Mouse (Mus musculus) liver, embryonic 14.5 days (tissue): ENCODE measurements around the gene Rtel1. TPM values are rescaled to one million over a fixed set of nuclear protein-coding genes. Genes with fewer than 3 reads are reported as not detected.
"Not testable (repeated sequence)": the region's sequence is repeated elsewhere in the genome, so short reads cannot be mapped to it uniquely, and the experiment has no call there.

Experiments used
- ATAC-seq: fragments of 200-750 bp; cut with Nextera tagmentation; 2 replicates; pipeline ENCODE4 v1.8.0; 2017; ENCODE audit warnings: moderate number of reproducible peaks, mild to moderate bottlenecking, moderate library complexity; ENCODE audit not compliant: insufficient read depth
- DNase-seq, 3 experiments: peaks; one replicate each; pipeline ENCODE4 v3.0.0-alpha.2; 2012 to 2013; ENCODE audit warnings: low read depth in 3 of 3, low spot score in 3 of 3
- H3K27ac ChIP-seq: fragments of 300-500 bp; sonication (generic); 2 replicates; pipeline ENCODE4 v1.5.1; 2014; ENCODE audit warnings: moderate library complexity, mild to moderate bottlenecking, control low read depth, inconsistent platforms
- H3K27me3 ChIP-seq: fragments of 300-500 bp; sonication (generic); 2 replicates; pipeline ENCODE4 v1.6.1; 2014; ENCODE audit warnings: mild to moderate bottlenecking, low read length, moderate library complexity; ENCODE audit not compliant: control insufficient read depth, insufficient read depth
- H3K36me3 ChIP-seq: fragments of 300-500 bp; sonication (generic); replicated peaks from 2 replicates; pipeline ENCODE4 v1.6.1; 2014; ENCODE audit warnings: low read depth; ENCODE audit not compliant: control insufficient read depth, insufficient read depth
- H3K4me1 ChIP-seq, 2 experiments: fragments of 200-500 bp in 1 of 2; fragments of 300-500 bp in 1 of 2; sonication (generic) in 1 of 2; replicated peaks; 2 replicates each; pipeline ENCODE4 v1.6.1; 2012 to 2014; ENCODE audit warnings: antibody characterized with exemption in 1 of 2, inconsistent platforms in 1 of 2, low read length in 1 of 2; ENCODE audit not compliant: control insufficient read depth in 2 of 2, insufficient read depth in 2 of 2
- H3K4me2 ChIP-seq: fragments of 300-500 bp; sonication (generic); 2 replicates; pipeline ENCODE4 v1.6.1; 2014; ENCODE audit warnings: low read depth, mild to moderate bottlenecking, control low read depth, moderate library complexity
- H3K4me3 ChIP-seq, 2 experiments: fragments of 200-500 bp in 1 of 2; fragments of 300-500 bp in 1 of 2; sonication (generic) in 1 of 2; 2 replicates each; pipeline ENCODE4 v1.5.1; 2012 to 2014; ENCODE audit warnings: low read depth in 2 of 2, low read length in 2 of 2, mild to moderate bottlenecking in 2 of 2, control low read depth in 1 of 2, inconsistent platforms in 1 of 2, moderate library complexity in 1 of 2; ENCODE audit not compliant: insufficient read depth in 1 of 2
- H3K9ac ChIP-seq: fragments of 300-500 bp; sonication (generic); replicated peaks from 2 replicates; pipeline ENCODE4 v1.6.1; 2014; ENCODE audit warnings: mild to moderate bottlenecking, control low read depth, moderate library complexity
- H3K9me3 ChIP-seq: fragments of 300-500 bp; sonication (generic); 2 replicates; pipeline ENCODE4 v1.6.1; 2016; ENCODE audit warnings: low read length, mixed read lengths; ENCODE audit not compliant: control insufficient read depth
- CTCF ChIP-seq: IDR thresholded peaks from 2 replicates; pipeline ENCODE4 v1.5.1; 2016; ENCODE audit warnings: antibody characterized with exemption, low read depth, control low read depth
- EP300 ChIP-seq: IDR thresholded peaks from 2 replicates; pipeline ENCODE4 v1.6.1; 2016; ENCODE audit warnings: antibody characterized with exemption, low read depth
- WGBS: fragments of 180-500 bp; shearing (Covaris S2); extraction: QIAGEN DNeasy Blood & Tissue Kit; methylation state at CpG from one replicate; pipeline ENCODE4 v1.1.7; 2014; ENCODE audit not compliant: insufficient replicate concordance; 5-methylcytosine and 5-hydroxymethylcytosine counted together
- polyA plus RNA-seq, 2 experiments: library from polyadenylated mRNA; depleted of rRNA in 1 of 2; stranded (reverse) in 1 of 2; unstranded in 1 of 2; fragments of >200 nt; fragmentation: Nextera tagmentation in 1 of 2; extraction: Ambion mirVana in 1 of 2; gene quantifications; 2 replicates each; pipeline versions ENCODE4 v1.2.1 to v1.2.3; 2012 to 2014

Gene Rtel1
- polyA plus RNA-seq, 2 experiments, result 26.2 to 39.1 TPM

- no peak for DNase-seq
- H3K4me2 ChIP-seq, result no peak overlapping the region
- H3K9me3 ChIP-seq, result no peaks in the 10 kb centered on the region
- no peak for TF ChIP-seq CTCF
- no peak for TF ChIP-seq EP300
- WGBS, result 65% methylated on average over 3 of the region's 3 CpGs
- H3K4me3 ChIP-seq, result no peak overlapping the region
- H3K36me3 ChIP-seq, result peaks cover 40% of the 10 kb centered on the region
- H3K27me3 ChIP-seq, result no peaks in the 10 kb centered on the region
- H3K4me1 ChIP-seq, result peaks cover 0 to 7% of the 10 kb centered on the region in 2 experiments; a peak in 2 of 4 replicates
- ATAC-seq, result peak; percentile 25; the same call in 1 of the 2 replicates
- H3K27ac ChIP-seq, result no peak overlapping the region
- H3K9ac ChIP-seq, result no peak overlapping the region
Observed at GRCm38 (mm10) chr2:181277866-181278265, 41.7 kb upstream of the Rtel1 start.

DNA sequence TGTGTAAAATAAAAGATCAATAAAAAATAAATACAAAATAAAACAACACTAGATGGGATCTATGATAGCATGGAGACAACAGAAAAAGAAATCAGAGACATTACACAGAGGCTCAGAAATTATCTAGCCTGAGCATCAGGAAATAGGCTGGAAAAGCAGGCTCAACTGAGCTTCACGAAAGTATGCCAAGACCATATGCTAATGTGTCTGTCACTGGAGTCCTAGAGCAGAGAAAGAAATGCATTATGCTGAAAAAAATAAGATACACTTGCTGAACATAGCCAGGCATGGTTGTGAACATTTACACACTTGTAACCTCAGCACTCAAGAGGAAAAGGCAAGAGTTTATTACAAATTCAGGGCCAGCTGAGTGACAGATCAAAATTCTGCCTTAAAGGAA, 39.6 kb upstream of the Rtel1 start:
- Histone ChIP-seq H3K27ac (no peak overlapping the region), H3K9ac (no peak overlapping the region), H3K36me3 (peaks cover 31% of the 10 kb centered on the region), H3K4me2 (no peak overlapping the region), H3K4me1 (peaks cover 8 to 15% of the 10 kb centered on the region in 2 experiments), H3K4me3 (no peak overlapping the region), H3K27me3 (no peaks in the 10 kb centered on the region), H3K9me3 (no peaks in the 10 kb centered on the region)
- TF ChIP-seq EP300 (no peak), CTCF (no peak)
- DNase-seq (no peak), ATAC-seq (no peak)
- 77% methylated on average over 1 of the region's 1 CpGs for WGBS

DNA sequence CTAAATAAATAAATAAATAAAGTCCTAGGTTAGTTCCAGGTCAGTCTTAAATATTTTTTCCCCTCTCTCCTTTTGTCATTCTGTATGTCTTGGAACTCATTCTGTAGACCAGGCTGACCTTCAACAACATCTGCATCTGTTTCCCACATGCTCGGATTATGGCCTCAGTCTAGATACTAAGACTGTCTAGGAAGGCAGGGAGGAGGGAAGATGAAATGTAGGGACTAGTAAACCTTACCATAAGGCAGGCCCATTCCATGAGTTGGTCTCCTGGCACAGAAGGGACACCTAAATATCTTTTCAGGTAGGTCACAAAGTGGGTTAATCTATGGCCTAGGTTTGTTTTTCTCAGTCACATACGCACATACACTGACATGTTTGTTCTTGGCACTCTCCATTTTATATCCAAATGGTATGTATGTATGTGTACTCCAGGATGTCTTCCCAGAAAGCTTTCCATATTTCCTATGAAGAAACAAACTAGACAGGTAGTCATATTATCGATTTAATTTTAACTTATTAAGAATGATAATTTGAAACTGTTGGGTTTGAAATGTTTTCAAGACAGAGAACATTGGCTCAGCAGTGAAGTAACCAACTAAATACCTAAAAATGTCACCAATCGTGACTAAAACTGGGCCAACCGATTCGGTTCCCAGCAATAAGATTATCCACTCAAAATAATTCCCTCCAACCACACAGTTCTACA, 32.8 kb upstream of the Rtel1 start:
- no peak for ATAC-seq
- H3K36me3 ChIP-seq, result peaks cover 5% of the 10 kb centered on the region
- no peaks in the 10 kb centered on the region for H3K27me3 ChIP-seq
- no peak for TF ChIP-seq EP300
- no peak for TF ChIP-seq CTCF
- peaks cover 17 to 28% of the 10 kb centered on the region in 2 experiments for H3K4me1 ChIP-seq
- 32% methylated on average over 6 of the region's 6 CpGs for WGBS
- no peak for DNase-seq
- peak overlapping the region; percentile 96 for H3K9ac ChIP-seq
- H3K9me3 ChIP-seq, result no peaks in the 10 kb centered on the region
- H3K27ac ChIP-seq, result peak overlapping the region; percentile 87
- H3K4me2 ChIP-seq, result peak overlapping the region; percentile 91
- peak overlapping the region; percentile 69 to 96 for H3K4me3 ChIP-seq

DNA sequence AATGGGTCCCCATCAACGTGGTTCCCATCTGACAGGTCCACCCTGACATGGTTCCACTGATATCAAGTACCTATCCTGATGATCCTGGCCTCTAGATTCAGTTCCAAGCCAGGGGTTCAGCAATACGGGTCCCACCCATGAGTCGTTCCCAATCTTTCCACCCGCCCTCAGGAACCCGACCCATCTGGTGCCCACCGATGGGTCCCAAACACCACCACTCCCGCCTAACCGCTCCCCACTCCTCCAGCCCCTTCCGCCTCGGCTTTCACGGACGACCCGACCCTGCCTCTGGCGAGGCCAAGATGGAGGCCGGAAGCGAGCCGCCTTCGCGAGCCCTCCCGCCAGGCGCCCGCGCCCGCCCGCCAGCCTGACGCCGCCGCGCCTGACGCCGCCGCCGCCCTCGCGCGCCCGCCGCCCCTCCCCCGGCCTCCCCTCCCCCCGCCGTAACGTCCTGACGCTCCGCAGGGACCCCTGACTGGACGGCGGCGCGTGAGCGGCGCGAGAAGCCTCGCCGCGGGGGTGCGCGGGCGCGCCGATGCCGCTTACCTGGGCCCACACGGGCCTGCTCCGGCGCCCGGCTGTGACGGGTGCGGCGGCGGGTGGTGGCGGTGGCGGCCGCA, 32.1 kb upstream of the Rtel1 start:
- peak overlapping the region; percentile 91 for H3K4me2 ChIP-seq
- H3K27ac ChIP-seq, result peak overlapping the region; percentile 87
- no peaks in the 10 kb centered on the region for H3K27me3 ChIP-seq
- DNase-seq (peak; percentile 50 to 57 (median 52)), ATAC-seq (peak; percentile 86)
- WGBS, result 1% methylated on average over 56 of the region's 71 CpGs
- H3K9me3 ChIP-seq, result no peaks in the 10 kb centered on the region
- H3K4me3 ChIP-seq, result peak overlapping the region; percentile 69 to 96
- peak overlapping the region; percentile 96 for H3K9ac ChIP-seq
- no peak for TF ChIP-seq CTCF
- TF ChIP-seq EP300, result no peak
- H3K4me1 ChIP-seq, result peaks cover 17 to 27% of the 10 kb centered on the region in 2 experiments
- peaks cover 5% of the 10 kb centered on the region for H3K36me3 ChIP-seq

GRCm38 (mm10) chr2:181287958-181288350, 31.6 kb upstream of the Rtel1 start, which contains the start of gene Gmeb2:
Gene Gmeb2, minus strand, starts transcription at chr2:181288035.
- WGBS, result under 1% methylated on average over 33 of the region's 38 CpGs
- peak; percentile 66 for TF ChIP-seq CTCF
- peak within 1 kb of the TSS; percentile 96 for H3K9ac ChIP-seq
- H3K9me3 ChIP-seq, H3K27me3 ChIP-seq, H3K36me3 ChIP-seq: not testable (repeated sequence)
- H3K4me2 ChIP-seq, result peak within 1 kb of the TSS; percentile 91
- peaks cover 16 to 26% of the 10 kb centered on the region in 2 experiments for H3K4me1 ChIP-seq
- H3K27ac ChIP-seq, result peak within 1 kb of the TSS; percentile 87
- H3K4me3 ChIP-seq, result peak within 1 kb of the TSS; percentile 69 to 96
- ATAC-seq (peak; percentile 95), DNase-seq (peak; percentile 96 to 97 (median 97))
